Mouse (Mus musculus): ENCODE measurements at regions not wholly inside any gene's neighbourhood (a gene's known extent, or its start where the extent isn't known, plus 50 kb on each side); places are given as distances from the start of the nearest gene placed in this dataset.

GRCm38 (mm10) chr12:39741051-39741847 lies 296.6 kb downstream of the Arl4a start:
- no peak for ATAC-seq (replicated peaks; ENCODE audit: insufficient number of reproducible peaks, low FRiP score, low TSS enrichment, poor library complexity, severe bottlenecking)

GRCm38 (mm10) chr12:39736966-39737365 lies 300.9 kb downstream of the Arl4a start:
- ATAC-seq (replicated peaks; ENCODE audit: insufficient number of reproducible peaks, low FRiP score, low TSS enrichment, poor library complexity, severe bottlenecking): no peak

- no peak for ATAC-seq (replicated peaks; ENCODE audit: insufficient number of reproducible peaks, low FRiP score, low TSS enrichment, poor library complexity, severe bottlenecking)
Observed at GRCm38 (mm10) chr12:39736097-39736920, 301.5 kb downstream of the Arl4a start.

- ATAC-seq (replicated peaks; ENCODE audit: insufficient number of reproducible peaks, low FRiP score, low TSS enrichment, poor library complexity, severe bottlenecking): no peak
Observed at GRCm38 (mm10) chr12:39734176-39734575, 303.6 kb downstream of the Arl4a start.

DNA sequence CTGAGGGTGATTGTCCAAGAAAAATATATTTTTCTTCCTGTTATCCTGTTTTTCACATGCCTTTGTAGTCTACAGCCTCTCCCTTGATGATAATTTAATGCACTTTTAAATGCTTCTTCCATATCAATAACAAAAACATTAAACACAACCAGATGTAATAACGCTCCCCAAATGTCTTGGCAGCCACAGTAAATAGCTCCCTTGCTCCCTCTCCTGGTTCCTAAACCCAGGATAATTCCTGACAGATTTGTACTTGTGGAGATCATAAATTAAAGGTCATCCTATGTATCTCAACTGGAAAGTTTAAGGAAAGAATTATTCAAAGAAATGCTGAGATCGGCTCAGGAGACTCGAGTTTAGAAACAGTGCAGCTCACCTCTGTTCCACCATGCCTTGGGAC lies 306.6 kb downstream of the Arl4a start:
- ATAC-seq (replicated peaks; ENCODE audit: insufficient number of reproducible peaks, low FRiP score, low TSS enrichment, poor library complexity, severe bottlenecking): no peak

GRCm38 (mm10) chr12:39729255-39729654 lies 308.6 kb downstream of the Arl4a start:
- ATAC-seq (replicated peaks; ENCODE audit: insufficient number of reproducible peaks, low FRiP score, low TSS enrichment, poor library complexity, severe bottlenecking): no peak

DNA sequence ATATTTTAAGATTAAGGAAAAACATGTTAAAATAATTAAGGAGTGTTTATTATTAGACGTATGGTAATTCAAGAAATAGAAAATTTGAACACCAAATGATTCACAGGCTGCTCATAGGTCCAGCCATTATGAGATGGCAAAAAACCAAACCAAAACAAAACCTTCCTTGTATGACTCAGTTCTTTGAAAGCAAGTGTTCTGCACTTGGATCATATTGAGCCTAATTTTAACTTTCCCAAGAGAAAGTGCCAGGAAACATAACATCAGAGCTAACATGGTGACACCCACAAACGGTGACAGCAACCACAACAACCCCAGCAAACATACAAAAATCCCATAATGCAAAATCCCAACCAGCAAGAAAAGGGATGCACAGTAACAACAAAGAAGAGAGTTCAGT lies 313.7 kb downstream of the Arl4a start:
- ATAC-seq (replicated peaks; ENCODE audit: insufficient number of reproducible peaks, low FRiP score, low TSS enrichment, poor library complexity, severe bottlenecking): no peak

DNA sequence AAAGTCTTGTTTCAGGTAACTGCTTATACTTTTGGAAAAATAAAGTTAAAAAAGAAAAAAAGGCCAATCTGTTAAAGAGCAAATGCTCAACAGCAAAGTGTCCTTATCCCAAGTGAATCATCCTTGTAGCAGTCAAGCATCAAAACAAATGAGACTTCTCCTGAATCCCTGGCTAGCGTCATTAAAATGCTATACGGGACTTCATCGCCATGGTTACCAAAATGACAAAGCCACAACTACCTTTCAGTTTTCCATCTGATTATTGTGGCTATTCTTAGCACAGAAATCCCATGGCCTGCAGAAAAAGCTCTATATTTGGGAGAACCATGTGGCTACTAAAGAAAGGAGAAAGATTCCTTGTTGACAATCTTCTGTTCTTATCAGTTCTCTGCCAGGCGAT lies 322.7 kb downstream of the Arl4a start:
- ATAC-seq (replicated peaks; ENCODE audit: insufficient number of reproducible peaks, low FRiP score, low TSS enrichment, poor library complexity, severe bottlenecking): no peak

DNA sequence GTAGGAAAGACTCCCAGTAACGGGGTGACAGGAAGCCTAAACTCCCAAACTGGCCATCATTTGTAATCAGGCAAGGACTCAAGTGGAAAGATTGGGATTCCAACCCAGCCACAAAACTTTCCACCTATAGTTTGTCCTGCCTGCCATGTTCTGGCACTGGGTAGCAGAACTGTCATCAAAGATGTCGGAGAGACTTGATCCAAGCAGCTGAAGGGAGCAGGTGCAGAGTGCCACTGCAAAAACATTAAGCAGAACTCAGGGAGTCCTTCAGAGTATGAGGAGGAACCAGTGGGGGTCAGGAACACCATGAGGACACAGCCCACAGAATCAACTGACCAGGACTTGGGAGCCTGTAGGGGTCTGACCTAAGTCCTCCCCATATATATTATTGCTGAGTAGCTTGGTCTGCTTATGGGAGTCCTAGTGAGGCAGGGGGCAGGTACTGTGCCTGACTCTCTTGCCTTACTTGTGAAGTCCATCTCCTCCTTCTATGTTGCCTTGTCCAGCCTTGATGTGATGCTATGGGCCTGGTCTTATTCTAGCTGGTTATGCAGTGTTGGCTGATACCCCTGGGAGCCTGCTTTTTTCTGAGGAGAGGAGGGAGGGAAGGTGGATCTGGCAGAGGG lies 323.5 kb downstream of the Arl4a start:
- no peak for ATAC-seq (replicated peaks; ENCODE audit: insufficient number of reproducible peaks, low FRiP score, low TSS enrichment, poor library complexity, severe bottlenecking)

DNA sequence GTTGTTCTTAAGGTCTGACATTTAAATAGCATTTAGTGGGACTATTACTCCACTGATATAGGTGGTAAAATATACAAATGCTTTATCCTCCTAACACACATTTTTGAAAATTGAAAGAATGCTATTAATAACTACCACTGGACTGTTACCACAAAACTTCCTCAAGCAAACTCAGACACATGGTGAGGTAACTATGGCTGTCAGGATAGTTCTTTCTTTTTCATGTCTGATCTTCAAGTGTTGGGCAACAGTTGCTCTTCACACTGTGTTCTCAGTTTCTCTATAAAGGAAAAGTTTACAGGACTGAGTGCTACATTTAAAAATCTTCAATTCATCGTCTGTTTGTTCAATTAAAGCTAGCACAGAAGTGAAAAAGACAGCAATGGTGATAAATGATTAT lies 326.0 kb downstream of the Arl4a start:
- no peak for ATAC-seq (replicated peaks; ENCODE audit: insufficient number of reproducible peaks, low FRiP score, low TSS enrichment, poor library complexity, severe bottlenecking)

DNA sequence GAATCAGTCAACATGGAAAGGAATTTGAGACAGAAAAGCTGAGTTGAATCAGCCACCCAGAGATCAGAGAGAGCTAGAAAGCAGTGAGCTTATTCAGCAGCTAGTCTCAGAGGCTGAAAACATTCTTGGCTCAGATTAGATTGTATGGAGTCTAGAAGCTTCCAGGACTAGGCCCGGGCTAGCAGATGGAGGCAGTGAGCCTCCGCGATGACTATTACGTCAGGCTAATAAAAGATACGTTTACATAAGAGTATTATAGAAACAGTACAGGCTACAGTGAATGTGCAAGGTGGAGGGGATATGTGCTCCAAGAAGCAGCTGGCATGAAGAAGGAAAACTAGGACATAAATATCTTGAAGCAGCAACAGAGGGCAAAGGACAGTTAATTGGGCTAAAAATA lies 328.0 kb downstream of the Arl4a start:
- ATAC-seq (replicated peaks; ENCODE audit: insufficient number of reproducible peaks, low FRiP score, low TSS enrichment, poor library complexity, severe bottlenecking): no peak

DNA sequence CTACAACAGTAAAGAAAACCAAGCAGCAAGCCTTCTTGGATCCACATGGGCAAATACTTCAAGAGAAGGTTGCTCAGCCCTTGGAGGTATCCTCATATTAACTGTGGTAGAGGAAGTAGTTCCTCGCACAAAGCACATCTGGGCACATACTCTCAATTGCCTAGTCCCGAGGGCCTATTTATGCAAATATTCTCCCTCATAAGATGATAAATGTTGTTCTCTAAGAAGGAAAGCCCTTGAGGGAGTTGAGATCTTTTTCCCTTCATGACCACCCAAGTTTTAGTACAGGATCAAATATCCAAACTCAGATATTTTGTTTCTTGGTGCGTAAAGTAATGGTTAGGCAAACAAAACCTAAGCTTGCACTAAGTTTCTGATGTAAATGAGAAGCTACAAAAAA lies 340.6 kb downstream of the Arl4a start:
- ATAC-seq (replicated peaks; ENCODE audit: insufficient number of reproducible peaks, low FRiP score, low TSS enrichment, poor library complexity, severe bottlenecking): no peak

DNA sequence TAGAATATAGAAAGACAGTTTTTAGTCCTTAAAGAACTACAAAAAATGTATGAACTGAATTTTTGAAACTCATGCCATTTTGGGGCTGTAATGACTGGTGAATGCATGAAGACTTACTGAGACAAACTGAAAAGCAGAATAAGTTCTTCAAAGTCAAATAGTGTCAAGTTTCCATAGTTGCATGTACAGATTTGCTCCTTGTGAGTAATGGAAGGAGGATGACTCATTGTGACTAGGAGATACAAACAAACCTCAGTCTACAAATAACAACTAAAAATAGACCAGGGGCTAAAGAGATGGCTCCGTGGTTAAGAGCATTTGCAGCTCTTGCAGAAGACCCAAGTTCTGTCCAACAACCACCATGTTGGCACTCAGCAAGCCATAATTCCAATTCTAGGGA lies 342.5 kb downstream of the Arl4a start:
- ATAC-seq (replicated peaks; ENCODE audit: insufficient number of reproducible peaks, low FRiP score, low TSS enrichment, poor library complexity, severe bottlenecking): no peak

- no peak for ATAC-seq (replicated peaks; ENCODE audit: insufficient number of reproducible peaks, low FRiP score, low TSS enrichment, poor library complexity, severe bottlenecking)
Observed at GRCm38 (mm10) chr12:39692043-39692442, 345.8 kb downstream of the Arl4a start.

DNA sequence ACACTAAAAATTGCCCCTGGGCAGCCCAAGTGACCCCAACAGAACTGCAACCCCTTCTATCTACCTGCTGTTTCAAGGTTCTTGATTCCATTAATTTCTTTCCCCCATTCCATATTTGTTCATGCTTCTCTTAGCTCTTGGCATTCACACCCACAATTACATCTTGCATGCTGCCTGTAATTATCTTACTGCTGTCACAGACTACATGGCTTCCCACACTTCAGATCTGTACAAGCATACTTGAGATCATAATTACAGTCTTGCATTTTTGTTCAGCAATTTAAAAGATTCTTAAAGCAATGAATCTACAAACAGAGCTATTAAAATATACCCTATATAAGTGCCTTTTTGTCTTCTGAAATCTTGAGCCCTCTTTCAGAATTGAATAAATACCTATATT lies 352.4 kb downstream of the Arl4a start:
- no peak for ATAC-seq (replicated peaks; ENCODE audit: insufficient number of reproducible peaks, low FRiP score, low TSS enrichment, poor library complexity, severe bottlenecking)

DNA sequence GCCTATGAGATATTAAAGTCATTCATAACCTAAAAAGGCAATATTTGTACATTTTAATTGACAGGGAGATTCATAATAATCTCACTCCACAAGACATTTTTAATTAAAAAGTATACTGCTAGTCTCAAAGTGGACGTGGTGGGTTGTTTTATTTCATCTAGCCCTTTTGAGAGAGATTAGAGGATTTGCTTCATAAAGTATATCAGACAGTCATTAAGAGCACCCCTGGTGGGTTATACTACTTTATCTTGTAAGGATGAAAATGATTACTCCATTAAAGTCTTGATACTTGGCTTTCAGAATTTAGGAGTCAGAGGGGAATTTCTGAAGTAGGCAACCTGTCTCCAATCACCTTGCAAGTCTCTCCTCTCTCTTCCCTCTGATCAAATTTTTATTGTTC lies 355.7 kb downstream of the Arl4a start:
- no peak for ATAC-seq (replicated peaks; ENCODE audit: insufficient number of reproducible peaks, low FRiP score, low TSS enrichment, poor library complexity, severe bottlenecking)

GRCm38 (mm10) chr12:39675608-39676007 lies 362.2 kb downstream of the Arl4a start:
- ATAC-seq (replicated peaks; ENCODE audit: insufficient number of reproducible peaks, low FRiP score, low TSS enrichment, poor library complexity, severe bottlenecking): no peak

GRCm38 (mm10) chr12:39667701-39668100 lies 370.1 kb downstream of the Arl4a start:
- ATAC-seq (replicated peaks; ENCODE audit: insufficient number of reproducible peaks, low FRiP score, low TSS enrichment, poor library complexity, severe bottlenecking): no peak

DNA sequence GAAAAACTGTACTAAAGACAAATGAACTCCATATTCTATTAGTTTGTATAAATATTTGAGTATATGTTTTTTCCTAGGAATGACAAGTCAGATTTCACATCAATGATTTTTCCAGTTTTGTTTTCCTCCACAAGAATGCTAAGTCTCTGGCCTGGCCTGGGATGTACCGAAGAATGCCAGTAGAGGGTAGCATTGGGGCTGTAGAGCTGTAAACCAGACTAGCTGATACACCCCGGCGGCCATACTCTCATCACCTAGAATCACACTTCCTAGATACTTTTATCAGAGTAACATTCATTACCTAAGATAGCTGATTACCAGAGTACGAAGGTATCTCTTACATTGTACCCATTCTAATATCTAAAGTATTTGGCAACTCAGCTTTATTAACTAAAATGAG lies 372.4 kb downstream of the Arl4a start:
- no peak for ATAC-seq (replicated peaks; ENCODE audit: insufficient number of reproducible peaks, low FRiP score, low TSS enrichment, poor library complexity, severe bottlenecking)

DNA sequence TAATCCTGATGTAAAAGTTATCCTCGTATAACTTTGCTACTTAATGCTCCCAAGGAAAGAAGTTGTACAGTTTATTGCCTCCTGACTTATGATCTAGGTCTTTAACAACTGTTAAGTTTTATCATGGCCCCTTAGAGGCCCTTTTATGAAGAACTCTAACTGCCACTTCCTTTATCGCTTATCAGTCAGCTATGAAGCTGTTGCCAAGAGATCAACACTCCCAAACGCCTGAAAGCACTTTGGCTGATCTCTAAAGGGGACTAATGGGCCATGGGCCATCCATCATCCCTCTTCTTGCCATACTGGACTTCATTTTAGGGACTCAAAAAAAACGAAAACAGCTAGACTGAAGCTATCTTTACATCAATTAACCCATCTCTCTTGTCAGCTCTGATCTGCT lies 377.4 kb downstream of the Arl4a start:
- ATAC-seq (replicated peaks; ENCODE audit: insufficient number of reproducible peaks, low FRiP score, low TSS enrichment, poor library complexity, severe bottlenecking): no peak

Measured in monocyte, adult 5-6 weeks (primary cell).